Mouse (Mus musculus) kidney, adult 8-10 months (tissue): Measurements from ENCODE around the gene Optc.

Experiments
- DNase-seq, 2 experiments: peaks; one replicate each; pipeline ENCODE4 v3.0.0; 2022

The Optc gene

DNA sequence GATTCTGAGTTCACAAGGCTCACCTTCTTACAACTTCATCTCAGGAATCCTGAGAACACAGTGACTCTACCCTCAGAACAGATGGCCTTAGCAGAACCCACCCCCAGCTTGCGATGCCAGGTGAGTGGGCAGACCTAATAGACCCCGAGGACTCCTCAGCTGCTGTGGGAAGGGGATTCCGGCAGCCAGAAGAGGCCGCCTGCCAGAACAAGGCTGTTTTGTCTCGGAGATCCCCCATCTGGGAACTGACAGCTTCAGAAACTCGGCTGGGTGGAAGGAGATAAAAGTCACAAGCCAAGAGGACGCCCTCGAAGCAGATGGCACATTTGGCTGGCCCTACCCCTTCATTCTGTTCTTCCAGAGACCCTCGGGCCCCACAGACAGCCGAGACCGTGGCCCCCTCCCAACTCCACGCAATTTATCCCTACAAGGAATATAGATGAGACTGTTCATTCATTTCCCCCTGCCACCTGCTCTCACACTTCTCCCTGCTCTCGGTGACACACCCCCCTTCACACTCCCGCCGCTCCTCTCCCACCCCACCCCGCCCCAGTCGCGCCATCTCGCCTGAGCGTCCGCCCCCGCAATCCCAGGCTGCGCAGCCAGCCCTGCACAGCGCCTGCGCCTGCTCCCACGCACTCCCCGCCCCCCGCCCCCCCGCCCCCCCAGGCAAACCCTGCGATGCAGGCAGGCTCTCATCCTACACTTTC lies at the start of gene Optc:
Gene Optc (minus strand): TSS at position 51 of the 710 bp plus-strand sequence.
- DNase-seq, result no peak

DNA sequence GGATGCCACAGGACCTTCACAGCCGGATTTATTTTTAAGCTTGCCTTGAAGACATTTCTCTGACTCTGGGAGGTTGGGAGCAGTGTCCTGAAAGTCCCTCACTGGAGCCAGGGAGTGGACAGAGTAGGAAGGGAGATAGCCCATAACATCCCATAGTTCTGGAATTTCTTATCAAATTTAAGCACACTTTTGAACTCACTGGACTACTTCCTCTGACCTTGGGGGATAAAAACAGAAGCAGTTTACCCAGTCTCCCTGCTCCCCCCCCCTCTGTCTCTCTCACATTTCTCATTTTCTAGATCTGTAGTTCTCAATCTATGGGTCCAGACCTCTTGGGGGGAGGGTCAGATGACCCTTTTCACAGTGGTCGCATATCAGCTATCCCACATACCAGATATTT lies 46.2 kb upstream of the Optc start:
- DNase-seq, result no peak

DNA sequence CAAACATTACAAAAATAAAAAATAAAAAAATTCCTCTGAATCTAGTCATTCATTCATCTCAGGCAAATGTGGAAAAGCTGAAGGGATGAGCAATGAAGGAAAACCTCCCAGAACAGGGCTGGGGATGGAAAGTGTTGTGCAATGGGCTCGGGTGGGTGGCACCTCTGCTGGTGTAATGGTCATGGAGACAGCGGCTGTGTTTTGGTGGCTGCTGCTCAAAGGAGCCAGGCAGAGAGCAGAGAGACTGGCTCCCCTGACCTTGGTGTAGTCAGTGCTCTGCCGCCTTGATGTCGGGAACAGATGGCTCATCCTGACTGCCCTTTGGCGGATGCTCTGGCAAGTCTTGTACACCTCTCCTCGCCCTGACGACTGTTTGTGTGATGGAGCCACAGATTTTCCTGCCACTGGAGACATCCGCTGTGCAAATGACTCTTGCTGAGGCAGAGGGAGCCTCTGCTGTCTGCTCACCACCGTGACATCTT lies 45.5 kb upstream of the Optc start:
- no peak for DNase-seq

DNA sequence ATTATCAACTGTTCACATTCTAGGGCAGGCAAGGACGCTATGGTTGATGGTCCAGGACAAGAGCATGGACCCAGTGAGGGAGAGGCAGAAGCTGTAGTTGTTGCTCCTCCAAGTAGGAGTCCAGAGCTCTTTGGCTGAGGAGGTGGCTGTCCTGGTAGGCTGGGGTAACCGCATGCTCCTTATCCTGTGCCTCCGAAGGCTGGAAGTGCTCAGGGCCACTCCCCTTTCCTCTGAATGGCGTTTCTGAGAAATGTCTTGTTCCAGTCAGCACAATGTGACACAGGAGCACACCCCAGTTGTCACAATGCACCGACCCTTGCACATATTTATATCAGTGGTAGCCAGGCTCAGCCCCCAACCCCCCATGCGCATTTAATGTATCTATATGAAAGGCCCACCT lies 43.8 kb upstream of the Optc start:
- no peak for DNase-seq

DNA sequence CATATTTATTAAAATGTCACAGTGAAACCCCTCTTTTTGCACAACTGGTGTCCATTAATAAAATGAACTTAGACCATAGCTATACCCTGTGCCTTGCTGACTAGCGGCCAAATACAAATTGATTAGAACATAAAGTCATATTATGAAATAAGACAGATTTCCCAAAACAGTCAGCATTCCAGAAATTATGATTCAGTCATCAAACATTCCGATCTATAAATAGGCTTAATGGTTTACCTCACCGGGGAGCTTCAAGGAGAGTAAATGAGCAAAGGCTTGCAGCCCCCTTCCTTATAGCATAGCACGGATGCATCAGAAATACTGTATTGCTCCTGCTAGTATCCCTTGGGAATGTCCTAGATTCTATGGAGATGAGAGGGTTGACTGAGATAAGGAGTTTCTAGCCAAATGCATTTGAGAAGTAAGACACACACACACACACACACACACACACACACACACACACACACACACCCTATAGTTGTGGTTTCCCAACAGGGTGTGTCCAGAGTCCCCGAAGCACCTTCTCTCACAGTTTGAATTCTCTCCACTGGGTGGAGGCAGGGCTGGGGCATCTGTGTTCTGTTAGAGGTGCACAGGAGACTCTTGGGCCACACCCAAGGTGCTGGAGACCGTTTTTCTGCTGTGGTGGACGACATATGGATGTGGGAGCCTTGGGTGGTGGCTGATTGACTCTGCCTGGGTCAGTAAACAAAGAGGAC lies 42.4 kb upstream of the Optc start:
- DNase-seq, result no peak

DNA sequence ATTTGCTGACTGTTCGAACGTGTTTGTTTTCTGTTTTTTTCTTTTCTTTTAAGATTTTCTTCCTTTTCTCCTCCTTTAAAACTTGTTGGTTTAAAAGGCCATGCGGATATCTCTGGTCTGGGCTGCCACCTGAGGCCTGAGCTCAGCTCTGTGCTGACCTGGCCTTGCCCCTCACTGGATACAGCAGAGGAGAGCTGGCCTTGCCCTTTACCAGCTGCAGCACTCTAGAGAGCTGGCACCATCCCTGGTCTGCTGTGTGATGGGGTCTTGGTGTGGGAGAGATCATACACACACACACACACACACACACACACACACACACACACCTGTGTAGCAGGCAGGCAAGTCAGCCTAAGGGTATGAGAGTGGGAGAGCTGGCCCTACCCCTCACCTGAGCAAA lies 37.3 kb upstream of the Optc start:
- DNase-seq, result no peak

DNA sequence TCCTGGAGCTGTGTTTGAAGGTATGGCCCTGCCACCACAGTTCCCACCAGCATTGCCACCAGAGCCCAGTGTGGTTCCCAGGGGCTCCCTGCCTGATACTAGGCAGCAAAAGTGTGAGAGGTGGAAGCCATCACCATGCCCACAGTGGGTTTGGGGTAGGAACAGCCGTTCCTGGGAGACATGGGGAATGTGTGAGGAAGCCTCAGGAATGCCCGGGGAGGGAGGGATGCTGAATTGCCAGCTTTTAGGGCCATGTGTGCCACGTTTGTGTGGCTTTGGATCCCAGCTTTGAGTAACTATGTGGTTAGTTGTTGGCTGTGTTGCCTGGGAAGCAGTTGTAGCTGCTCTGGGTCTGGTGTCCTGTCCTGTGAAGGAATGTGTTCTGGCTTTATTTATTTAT lies 34.1 kb upstream of the Optc start:
- no peak for DNase-seq

DNA sequence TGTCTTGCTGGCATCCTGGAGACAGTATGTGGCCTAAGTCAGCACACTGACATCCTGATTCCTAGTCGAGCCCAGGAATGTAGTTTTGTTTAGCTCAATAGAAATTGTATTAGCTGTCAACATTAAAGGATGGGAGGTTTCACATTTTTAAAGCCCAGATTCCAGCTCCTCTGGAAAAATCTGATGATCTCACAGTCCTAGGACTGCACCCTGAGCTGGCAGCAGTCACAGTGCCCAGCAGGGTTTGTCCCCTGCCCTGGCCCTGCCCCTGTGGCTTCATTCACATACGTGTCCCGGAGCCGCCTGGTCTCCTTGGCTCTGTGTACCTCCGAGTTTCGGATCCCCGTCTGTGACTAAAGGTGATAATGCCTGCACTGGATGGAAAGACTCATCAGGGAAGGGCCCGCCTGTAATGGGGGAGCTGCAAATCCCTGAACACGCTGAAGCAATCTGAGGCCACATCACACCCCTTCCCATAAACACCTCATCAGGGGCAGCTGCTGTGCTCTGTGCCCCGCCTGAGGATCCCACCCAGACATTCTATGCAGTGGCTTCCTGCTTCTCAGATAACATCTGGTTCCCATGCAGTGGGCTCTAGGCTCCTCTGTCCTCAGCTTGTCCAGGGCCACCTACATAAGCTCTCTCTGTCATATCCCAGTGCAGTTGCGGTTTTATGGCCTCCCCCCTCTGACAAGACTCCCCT lies 33.5 kb upstream of the Optc start:
- no peak for DNase-seq

DNA sequence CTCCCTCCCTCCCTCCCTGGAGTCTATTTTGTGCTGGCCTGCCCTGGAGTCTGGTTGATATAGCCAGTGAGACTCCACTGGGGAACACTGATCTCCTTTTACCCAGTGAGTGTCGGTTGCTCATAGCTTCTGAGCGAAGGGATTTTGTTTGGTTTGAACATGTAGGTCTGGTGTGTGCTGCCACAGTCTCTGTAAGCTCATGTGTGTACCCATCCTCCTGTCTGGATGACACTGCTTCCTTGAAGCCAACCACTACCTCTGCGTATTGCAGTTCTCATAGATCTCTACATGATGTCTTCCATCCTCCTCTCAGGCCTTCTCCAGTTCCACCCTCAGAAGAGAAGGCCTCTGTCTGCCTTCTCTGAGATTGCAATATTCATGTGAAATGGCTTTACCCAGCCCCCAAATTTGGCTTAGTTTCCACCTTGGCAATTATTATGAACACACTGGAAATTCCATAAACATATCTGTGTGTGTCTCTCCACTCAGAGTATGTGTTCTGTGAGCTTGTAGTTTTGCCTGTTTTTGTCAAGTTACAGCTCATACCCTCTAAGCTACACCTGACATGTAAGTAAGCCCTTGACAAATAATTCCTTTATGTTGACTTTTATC lies 32.8 kb upstream of the Optc start:
- no peak for DNase-seq

DNA sequence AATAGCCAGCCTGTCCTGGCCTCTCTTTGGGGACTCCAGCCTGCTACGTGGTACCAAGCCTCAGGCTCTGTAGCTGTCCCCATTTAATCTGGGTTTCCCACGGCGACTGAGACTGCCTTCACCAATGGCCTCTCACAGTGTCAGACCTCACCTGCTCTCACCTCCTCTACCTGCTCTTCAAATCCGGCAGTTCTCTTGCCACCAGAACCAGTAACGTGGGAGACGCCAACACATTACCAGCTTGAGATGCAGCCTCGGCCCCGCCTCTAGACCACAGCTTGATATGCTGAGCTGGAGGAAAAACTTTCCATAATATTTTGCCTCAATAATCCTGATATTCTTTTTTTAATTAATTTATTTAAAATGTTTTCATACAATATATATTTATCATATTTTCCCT lies 31.9 kb upstream of the Optc start:
- DNase-seq, result no peak

DNA sequence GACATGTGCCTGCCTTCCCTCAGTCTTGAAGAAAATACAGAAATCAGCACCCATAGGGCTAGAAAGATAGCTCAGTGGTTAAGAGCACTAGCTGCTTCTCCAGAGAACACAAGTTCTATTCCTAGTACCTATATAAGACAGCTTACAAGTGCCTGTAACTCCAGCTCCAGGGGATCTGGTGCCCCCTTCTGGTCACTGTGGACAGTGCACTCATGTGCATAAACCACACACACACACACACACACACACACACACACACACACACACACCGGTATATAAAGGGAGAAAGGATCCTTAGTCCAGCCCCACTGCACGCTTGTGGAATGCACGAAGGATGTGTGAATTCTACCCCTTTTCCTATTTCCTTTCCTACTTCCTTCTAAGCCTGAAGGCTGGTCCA lies 28.4 kb upstream of the Optc start:
- no peak for DNase-seq

DNA sequence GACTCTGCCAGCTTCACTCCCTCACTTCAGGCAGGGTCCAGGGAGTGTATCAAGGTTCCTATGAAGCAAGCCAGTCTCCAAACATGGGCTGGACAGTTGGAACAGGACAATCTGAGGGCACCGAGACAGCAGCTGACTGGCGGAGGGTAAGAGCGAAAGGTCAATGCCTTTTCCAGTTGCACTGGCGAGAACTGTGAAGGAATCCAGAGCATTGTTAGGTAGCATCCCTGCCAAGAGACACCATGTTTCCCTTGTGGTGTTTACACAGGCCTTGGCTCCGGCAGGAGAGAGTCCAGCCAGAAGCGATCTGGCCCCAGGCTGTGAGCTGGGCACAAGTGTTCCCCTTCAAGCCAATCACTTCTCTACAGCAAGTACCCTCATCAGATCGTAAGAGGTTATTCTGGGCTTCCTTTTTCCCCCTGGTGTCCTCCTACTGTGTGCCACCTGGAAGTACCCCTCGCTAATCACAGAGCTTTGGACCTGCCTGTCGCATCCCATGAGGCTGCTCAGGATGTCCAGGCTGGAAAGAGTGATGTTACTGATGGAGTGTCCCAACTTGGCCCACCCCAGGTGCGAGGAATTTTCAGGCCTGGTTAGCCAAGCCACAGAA lies 26.7 kb upstream of the Optc start:
- no peak for DNase-seq

DNA sequence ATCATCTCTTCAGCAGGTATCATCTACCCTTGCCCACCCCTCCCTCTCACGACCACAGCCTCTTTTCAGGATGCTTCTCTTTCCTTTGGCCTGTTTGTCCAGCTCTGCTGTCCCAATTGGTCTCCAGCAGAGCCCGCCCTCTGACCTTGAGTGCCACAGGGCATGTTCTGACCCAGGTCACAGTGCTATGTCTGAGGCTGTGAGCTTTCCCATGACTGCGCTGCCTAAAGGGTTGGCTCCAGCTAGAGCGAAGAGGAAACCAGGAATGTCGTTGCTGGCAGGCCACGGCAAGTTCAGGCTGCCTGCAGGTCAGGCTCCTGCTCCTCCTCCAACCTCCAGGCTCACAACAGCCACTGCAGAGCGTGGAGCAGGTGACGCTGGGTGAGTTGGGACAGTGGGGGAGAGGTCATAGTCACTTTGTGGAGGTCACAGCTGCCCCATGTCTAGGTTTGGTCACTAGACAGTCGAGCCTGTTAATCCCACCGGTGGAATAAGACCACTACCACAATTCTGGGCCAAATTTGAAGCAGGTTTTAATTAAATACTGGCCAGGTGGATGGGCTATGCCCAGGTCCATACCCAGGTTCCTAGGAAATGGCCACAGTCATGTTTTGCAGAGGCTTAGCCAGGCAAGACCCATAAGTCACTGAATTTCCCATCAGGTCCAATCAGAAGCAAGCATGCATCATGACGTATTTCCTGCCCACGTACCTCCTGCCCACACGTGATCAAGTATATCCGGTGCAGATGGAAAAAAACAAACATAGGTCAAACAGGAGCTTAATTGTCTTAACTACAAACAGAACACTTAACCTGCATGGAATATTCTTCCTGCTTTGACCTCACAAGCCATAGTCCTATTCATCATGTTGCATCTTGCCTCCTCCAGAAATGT lies 25.7 kb upstream of the Optc start:
- DNase-seq, result no peak

DNA sequence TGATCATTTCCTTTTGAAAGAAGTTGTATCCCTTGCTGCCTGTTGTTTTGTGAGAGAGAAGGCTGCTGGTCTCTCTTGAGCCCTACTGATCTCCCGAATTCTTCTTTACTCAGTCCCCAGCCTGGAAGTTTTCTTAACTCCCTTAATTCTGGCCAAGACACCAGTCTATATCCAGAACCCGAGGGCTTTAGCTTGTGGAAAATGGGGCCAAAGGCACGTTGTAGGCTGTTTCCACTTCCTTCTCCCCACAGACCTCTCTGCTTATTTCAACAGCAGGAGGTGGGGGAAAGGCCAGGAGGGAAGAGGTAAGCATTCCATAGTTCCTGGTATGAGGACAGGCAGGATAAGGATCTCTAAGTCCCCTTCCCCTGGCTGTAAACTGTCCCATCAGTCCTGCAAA lies 22.2 kb upstream of the Optc start:
- DNase-seq, result no peak

DNA sequence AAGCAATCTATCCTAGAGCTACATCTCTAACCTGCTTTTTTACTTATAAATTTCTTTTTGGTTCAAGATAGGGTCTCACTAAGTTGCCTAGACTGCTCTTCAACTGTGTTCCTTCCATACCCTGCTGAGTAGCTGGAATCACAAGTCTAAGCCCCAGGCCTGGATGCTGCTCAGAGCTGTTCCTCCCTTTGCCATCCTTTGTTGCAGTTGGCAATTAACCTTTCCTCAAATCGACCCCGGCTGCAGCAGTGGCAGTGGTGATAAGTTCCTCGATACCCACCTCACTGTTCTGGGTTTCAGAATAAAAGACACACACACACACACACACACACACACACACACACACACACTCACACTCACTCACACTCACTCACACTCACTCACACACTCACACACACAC lies 17.4 kb upstream of the Optc start:
- no peak for DNase-seq

DNA sequence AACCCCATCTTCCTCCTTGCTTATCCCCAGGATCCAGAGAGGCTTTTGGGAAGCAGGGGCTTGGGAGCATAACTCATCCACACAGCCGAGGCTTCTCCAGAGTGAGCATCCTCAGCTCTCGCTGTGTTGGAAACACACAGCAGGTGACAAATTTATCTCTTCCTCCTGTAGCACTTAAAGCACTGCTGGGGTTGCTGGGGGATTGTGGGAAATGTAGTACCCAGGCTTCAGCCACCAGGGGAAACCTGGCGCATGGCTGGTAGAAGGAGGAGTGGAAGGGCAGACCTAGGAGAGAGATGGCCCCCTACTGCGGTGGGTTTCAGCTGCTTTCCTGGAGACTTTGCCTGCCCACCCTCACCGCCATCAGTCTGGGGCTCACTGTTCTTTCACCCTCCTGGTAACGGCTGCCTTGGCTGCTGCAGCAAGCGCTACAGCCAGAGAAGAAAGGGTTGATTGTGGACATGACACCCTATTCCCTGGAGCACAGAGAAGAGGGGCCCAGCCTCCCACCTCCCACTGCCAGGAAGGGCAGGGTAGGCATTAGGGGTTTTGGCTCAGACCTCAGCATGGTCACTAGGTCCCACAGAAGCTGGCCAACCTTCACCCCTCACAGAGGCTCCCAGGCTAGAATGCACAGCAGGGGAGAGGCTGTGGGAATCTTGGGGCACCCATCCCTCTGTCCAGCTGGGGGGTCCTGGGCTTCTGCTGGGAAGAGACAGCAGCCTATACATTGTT lies 16.5 kb upstream of the Optc start:
- DNase-seq, result no peak

DNA sequence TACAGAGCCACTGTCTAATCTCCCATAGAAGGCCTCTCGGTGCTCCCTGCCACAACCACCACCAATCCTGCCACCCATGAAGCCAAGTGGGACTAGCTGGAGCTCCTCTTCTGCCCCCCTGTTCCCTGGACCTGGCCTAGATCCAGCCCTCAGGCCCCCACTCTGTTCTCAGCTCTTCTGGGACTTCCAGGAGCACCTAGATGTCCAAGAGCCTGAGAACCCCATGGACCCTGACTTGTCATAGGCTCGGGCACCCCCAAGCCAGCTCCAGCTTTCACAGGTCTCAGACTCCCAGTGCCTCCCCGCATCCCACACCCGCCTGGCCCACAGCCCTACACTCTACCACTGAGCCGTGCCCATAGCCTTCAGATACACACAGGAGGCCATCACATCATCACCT lies 15.3 kb upstream of the Optc start:
- no peak for DNase-seq

DNA sequence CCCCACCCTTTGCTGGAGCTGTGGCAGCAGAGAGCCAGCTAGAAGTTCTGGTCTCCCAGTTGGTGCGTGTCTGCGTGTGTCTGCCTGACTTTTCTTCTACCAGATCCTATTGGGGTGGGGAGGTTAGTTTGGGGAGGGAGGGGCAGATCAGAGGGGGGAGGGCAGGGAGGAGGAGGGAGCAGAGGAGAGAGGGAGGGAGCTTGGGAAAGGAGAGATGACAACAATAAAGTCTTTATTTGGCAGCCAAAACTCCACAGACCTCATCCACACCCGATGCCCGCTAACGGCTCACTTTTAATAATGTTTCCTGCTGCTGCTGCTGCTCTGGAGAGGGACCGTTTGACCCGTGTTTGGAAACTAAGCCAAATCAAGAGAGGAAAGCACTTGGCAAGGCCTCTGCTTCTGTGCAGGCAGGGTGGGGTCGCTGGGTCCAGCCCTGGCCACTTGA lies 13.5 kb upstream of the Optc start, which contains the start of gene Prelp:
Gene Prelp (minus strand): TSS at position 111 of the 448 bp plus-strand sequence.
- peak; percentile 38 to 54 for DNase-seq

DNA sequence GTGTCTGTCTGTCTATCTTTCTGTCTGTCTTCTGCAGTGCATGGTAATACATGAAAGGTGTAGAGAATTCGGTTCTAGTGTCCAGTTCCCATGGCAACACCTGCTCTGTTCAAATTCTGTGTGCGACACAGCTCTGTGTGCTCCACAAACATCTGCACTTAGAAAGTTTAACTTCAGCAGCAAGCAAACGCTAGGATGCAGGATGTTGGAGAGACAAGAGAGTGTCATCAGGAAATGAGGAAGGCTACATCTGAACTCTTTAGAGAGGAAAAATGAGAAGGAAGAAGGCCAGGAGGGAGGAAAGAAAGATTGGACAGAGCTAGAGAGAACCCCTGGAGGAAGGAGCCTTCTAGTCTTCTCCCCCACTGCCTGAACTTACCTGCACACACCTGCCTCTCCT lies 13.1 kb upstream of the Optc start:
- DNase-seq, result no peak

DNA sequence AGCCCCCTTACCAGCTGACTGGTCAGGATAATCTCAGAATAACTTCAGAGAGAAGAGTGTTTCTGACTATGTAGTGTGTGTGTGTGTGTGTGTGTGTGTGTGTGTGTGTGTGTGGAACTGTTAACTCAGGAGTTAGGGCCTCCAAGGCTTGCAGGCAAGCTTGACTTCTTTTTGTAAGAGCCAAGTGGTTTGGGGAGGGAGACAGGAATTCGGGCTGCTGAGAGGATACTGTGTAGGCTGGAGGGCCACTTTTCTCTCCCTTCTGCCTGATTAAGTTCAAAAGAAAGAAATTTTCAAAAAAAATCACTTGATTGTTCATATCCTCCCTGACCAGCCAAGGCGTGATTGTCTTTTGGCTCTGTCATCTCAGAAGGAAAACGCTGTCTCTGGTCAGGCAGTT lies 12.6 kb upstream of the Optc start:
- no peak for DNase-seq

DNA sequence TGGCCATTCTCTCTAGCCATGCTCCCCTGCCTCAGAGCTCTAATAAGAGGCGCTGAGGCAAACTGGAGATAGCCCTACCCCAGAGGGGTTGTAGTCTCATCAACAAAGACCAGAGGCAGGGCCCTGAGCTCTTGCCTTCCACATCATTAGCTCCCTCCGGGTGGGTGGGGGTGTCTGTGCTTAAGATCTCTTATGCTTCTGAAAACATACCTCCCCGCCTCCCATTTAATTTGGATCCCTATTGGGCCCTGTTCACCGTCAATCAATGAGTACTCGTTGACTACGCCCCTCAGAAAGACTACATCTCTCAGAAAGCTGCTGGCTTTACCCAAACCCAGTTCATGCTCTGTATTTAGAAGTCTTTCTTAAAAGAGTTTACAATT lies 10.3 kb upstream of the Optc start:
- no peak for DNase-seq
